Mouse (Mus musculus): ENCODE measurements around the gene Prkag2.

DNA sequence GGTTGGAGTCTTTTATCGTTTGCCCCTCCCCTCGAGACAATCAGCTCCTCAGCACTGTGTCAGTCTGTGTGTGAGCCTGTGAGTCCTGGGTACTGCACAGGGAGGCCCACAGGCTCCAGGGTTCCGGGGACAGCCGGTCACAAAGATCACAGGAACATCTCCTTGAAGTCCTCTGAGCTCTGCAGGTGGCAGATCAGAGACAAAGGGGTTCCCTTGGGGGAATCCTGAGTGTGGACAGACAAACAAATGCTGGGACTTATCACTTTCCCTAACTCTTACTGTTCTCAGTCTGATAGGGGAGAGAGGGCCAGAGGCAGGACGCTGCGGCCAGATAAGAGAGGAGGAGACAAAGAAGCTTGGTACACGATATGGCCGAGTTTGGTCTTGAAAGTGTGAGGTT is 172.7 kb downstream of the Prkag2 start:
- TF ChIP-seq CTCF (conservative IDR thresholded peaks at IDR 0.05; ENCODE audit: low read length) = no peak
- no peak for TF ChIP-seq POU5F1 (IDR thresholded peaks at IDR 0.05; ENCODE audit: borderline replicate concordance, low read length)
- no peak for TF ChIP-seq NANOG (IDR thresholded peaks at IDR 0.05; ENCODE audit: borderline replicate concordance, low read length)

Measured in E14TG2a.4 (cell line).